Mouse (Mus musculus): ENCODE results near the gene Mrpl14. TPM values are rescaled to one million over a fixed set of nuclear protein-coding genes. Genes with fewer than 3 reads are reported as not detected.
A peak's percentile ranks its signal among the peaks of the same experiment; 100 is the strongest.

Gene Mrpl14
- total and polyA plus RNA-seq, 2 experiments = 86.3 to 224 TPM

- H3K27me3 ChIP-seq (ENCODE audit: control insufficient read depth, insufficient read depth, low read length) = no peaks in the 10 kb centered on the region
- H3K27ac ChIP-seq (replicated peaks; ENCODE audit: insufficient read depth, low read depth, low read length) = no peak overlapping the region
- no peak overlapping the region for H3K9ac ChIP-seq (ENCODE audit: low read depth, low read length)
- WGBS = 85% methylated on average over 4 of the region's 4 CpGs
- DNase-seq (ENCODE audit: extremely low read depth, low read depth, low spot score) = no peak
- no peak for TF ChIP-seq CTCF (IDR thresholded peaks at IDR 0.05; ENCODE audit: low read depth, low read length)
- no peak for TF ChIP-seq POLR2A (IDR thresholded peaks at IDR 0.05; ENCODE audit: extremely low read depth, insufficient read depth, low read length)
- no peak overlapping the region for H3K4me3 ChIP-seq (ENCODE audit: insufficient read depth, low read depth, low read length)
- H3K79me2 ChIP-seq (ENCODE audit: control insufficient read depth, insufficient read depth, low read length) = peaks cover 49% of the 10 kb centered on the region
- H3K4me1 ChIP-seq (ENCODE audit: control insufficient read depth, insufficient read depth, low read length) = peaks cover 15% of the 10 kb centered on the region
- no peaks in the 10 kb centered on the region for H3K36me3 ChIP-seq (ENCODE audit: control insufficient read depth, insufficient read depth, low read length)
These were observed 3.3 kb upstream of the Mrpl14 start for GRCm38 (mm10) chr17:45682843-45683242.

- WGBS = 25% methylated on average over 14 of the region's 14 CpGs
- DNase-seq (ENCODE audit: extremely low read depth, low read depth, low spot score) = no peak
- Histone ChIP-seq H3K27me3 (ENCODE audit: control insufficient read depth, insufficient read depth, low read length) (no peaks in the 10 kb centered on the region), H3K4me1 (ENCODE audit: control insufficient read depth, insufficient read depth, low read length) (peaks cover 17% of the 10 kb centered on the region), H3K4me3 (ENCODE audit: insufficient read depth, low read depth, low read length) (peak overlapping the region; percentile 98), H3K9ac (ENCODE audit: low read depth, low read length) (peak overlapping the region; percentile 96), H3K27ac (replicated peaks; ENCODE audit: insufficient read depth, low read depth, low read length) (0 out of 2 replicates have a peak overlapping the region, but pooled peaks have one; percentile 9), H3K79me2 (ENCODE audit: control insufficient read depth, insufficient read depth, low read length) (peaks cover 49% of the 10 kb centered on the region), H3K36me3 (ENCODE audit: control insufficient read depth, insufficient read depth, low read length) (no peaks in the 10 kb centered on the region)
- no peak for TF ChIP-seq CTCF (IDR thresholded peaks at IDR 0.05; ENCODE audit: low read depth, low read length)
- no peak for TF ChIP-seq POLR2A (IDR thresholded peaks at IDR 0.05; ENCODE audit: extremely low read depth, insufficient read depth, low read length)
These were observed 1.4 kb upstream of the Mrpl14 start for GRCm38 (mm10) chr17:45684667-45685131.

- DNase-seq (ENCODE audit: extremely low read depth, low read depth, low spot score) = no peak
- H3K27ac ChIP-seq (replicated peaks; ENCODE audit: insufficient read depth, low read depth, low read length) = peak overlapping the region; percentile 94
- H3K79me2 ChIP-seq (ENCODE audit: control insufficient read depth, insufficient read depth, low read length) = peaks cover 49% of the 10 kb centered on the region
- no peaks in the 10 kb centered on the region for H3K27me3 ChIP-seq (ENCODE audit: control insufficient read depth, insufficient read depth, low read length)
- peak overlapping the region; percentile 98 for H3K4me3 ChIP-seq (ENCODE audit: insufficient read depth, low read depth, low read length)
- H3K9ac ChIP-seq (ENCODE audit: low read depth, low read length) = peak overlapping the region; percentile 96
- 1% methylated on average over 58 of the region's 58 CpGs for WGBS
- TF ChIP-seq POLR2A (IDR thresholded peaks at IDR 0.05; ENCODE audit: extremely low read depth, insufficient read depth, low read length) (no peak), CTCF (IDR thresholded peaks at IDR 0.05; ENCODE audit: low read depth, low read length) (no peak)
- peaks cover 17% of the 10 kb centered on the region for H3K4me1 ChIP-seq (ENCODE audit: control insufficient read depth, insufficient read depth, low read length)
- H3K36me3 ChIP-seq (ENCODE audit: control insufficient read depth, insufficient read depth, low read length) = no peaks in the 10 kb centered on the region
These were observed 690 bp upstream of the Mrpl14 start for GRCm38 (mm10) chr17:45685171-45686092.

GRCm38 (mm10) chr17:45686716-45687115 lies 594 bp downstream of the Mrpl14 start, which contains the start of gene Tmem63b:
Gene Tmem63b, minus strand, starts transcription at chr17:45686905.
- Histone ChIP-seq H3K79me2 (ENCODE audit: control insufficient read depth, insufficient read depth, low read length) (peaks cover 46% of the 10 kb centered on the region), H3K4me1 (ENCODE audit: control insufficient read depth, insufficient read depth, low read length) (peaks cover 20% of the 10 kb centered on the region), H3K36me3 (ENCODE audit: control insufficient read depth, insufficient read depth, low read length) (no peaks in the 10 kb centered on the region), H3K4me3 (ENCODE audit: insufficient read depth, low read depth, low read length) (peak within 1 kb of the TSS; percentile 98), H3K27me3 (ENCODE audit: control insufficient read depth, insufficient read depth, low read length) (no peaks in the 10 kb centered on the region), H3K27ac (replicated peaks; ENCODE audit: insufficient read depth, low read depth, low read length) (peak within 1 kb of the TSS; percentile 94), H3K9ac (ENCODE audit: low read depth, low read length) (peak within 1 kb of the TSS; percentile 97)
- no peak for DNase-seq (ENCODE audit: extremely low read depth, low read depth, low spot score)
- TF ChIP-seq POLR2A (IDR thresholded peaks at IDR 0.05; ENCODE audit: extremely low read depth, insufficient read depth, low read length) (no peak), CTCF (IDR thresholded peaks at IDR 0.05; ENCODE audit: low read depth, low read length) (no peak)
- 3% methylated on average over 12 of the region's 12 CpGs for WGBS

- H3K27me3 ChIP-seq (ENCODE audit: control insufficient read depth, insufficient read depth, low read length) = no peaks in the 10 kb centered on the region
- peaks cover 43% of the 10 kb centered on the region for H3K79me2 ChIP-seq (ENCODE audit: control insufficient read depth, insufficient read depth, low read length)
- TF ChIP-seq POLR2A (IDR thresholded peaks at IDR 0.05; ENCODE audit: extremely low read depth, insufficient read depth, low read length) (no peak), CTCF (IDR thresholded peaks at IDR 0.05; ENCODE audit: low read depth, low read length) (no peak)
- H3K9ac ChIP-seq (ENCODE audit: low read depth, low read length) = no peak overlapping the region
- no peak overlapping the region for H3K27ac ChIP-seq (replicated peaks; ENCODE audit: insufficient read depth, low read depth, low read length)
- H3K4me1 ChIP-seq (ENCODE audit: control insufficient read depth, insufficient read depth, low read length) = peaks cover 44% of the 10 kb centered on the region
- 35% methylated on average over 9 of the region's 9 CpGs for WGBS
- no peak for DNase-seq (ENCODE audit: extremely low read depth, low read depth, low spot score)
- H3K36me3 ChIP-seq (ENCODE audit: control insufficient read depth, insufficient read depth, low read length) = no peaks in the 10 kb centered on the region
- no peak overlapping the region for H3K4me3 ChIP-seq (ENCODE audit: insufficient read depth, low read depth, low read length)
These were observed 3.0 kb downstream of the Mrpl14 start for GRCm38 (mm10) chr17:45689120-45689519.

All from liver, adult 2 months (tissue).